Mouse (Mus musculus): ENCODE measurements around the gene Sertad1.

DNA sequence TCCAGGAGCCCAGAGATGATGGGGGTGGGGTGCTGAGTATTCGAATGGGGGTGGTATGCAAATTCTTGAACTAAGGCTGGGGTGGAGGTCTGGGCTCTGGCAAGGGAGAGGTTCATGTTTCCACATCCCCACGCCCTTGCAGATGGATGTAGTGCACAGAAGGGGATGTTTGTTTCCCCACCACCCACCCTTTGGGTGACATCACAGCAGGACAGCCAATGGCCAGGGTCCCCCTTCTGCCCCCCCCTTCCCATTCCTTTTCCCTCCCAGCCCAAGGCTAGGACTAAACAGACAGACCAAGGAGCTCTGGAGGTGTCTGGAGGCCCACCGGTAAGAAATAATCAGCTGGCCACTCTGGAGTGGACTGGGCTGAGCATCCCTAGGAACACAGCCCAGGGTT is 12.3 kb downstream of the Sertad1 start, which contains the start of gene Prx:
- no peak for TF ChIP-seq POLR2A (IDR thresholded peaks at IDR 0.05; ENCODE audit: control insufficient read depth, extremely low read depth, insufficient read depth, low read length, poor library complexity)
- TF ChIP-seq CTCF (IDR thresholded peaks at IDR 0.05; ENCODE audit: borderline replicate concordance, control insufficient read depth, extremely low read depth, insufficient read depth, low read length, poor library complexity), result no peak

All from thymus, adult 2 months (tissue).